Mouse (Mus musculus) forebrain, embryonic 12.5 days (tissue): ENCODE measurements at regions not wholly inside any gene's neighbourhood (a gene's known extent, or its start where the extent isn't known, plus 50 kb on each side); places are given as distances from the start of the nearest gene placed in this dataset.

Experiments used
- ATAC-seq: fragments of 200-750 bp; cut with Nextera tagmentation; 2 replicates; pipeline ENCODE4 v1.8.0; 2017; ENCODE audit warnings: moderate TSS enrichment; ENCODE audit not compliant: low FRiP score
- H3K27ac ChIP-seq: fragments of 300-500 bp; sonication (generic); 2 replicates; pipeline ENCODE4 v1.5.1; 2016; ENCODE audit warnings: mild to moderate bottlenecking
- H3K27me3 ChIP-seq: fragments of 300-500 bp; sonication (generic); 2 replicates; pipeline ENCODE4 v1.6.1; 2016; ENCODE audit warnings: mild to moderate bottlenecking
- H3K36me3 ChIP-seq: fragments of 300-500 bp; sonication (generic); replicated peaks from 2 replicates; pipeline ENCODE4 v1.6.1; 2016; ENCODE audit warnings: mild to moderate bottlenecking
- H3K4me1 ChIP-seq: fragments of 300-500 bp; sonication (generic); 2 replicates; pipeline ENCODE4 v1.6.1; 2016
- H3K4me2 ChIP-seq: fragments of 300-500 bp; sonication (generic); 2 replicates; pipeline ENCODE4 v1.6.1; 2016; ENCODE audit warnings: mild to moderate bottlenecking, moderate library complexity
- H3K4me3 ChIP-seq: fragments of 300-500 bp; sonication (generic); replicated peaks from 2 replicates; pipeline ENCODE4 v1.5.1; 2016; ENCODE audit warnings: mild to moderate bottlenecking
- H3K9ac ChIP-seq: fragments of 300-500 bp; sonication (generic); 2 replicates; pipeline ENCODE4 v1.6.1; 2016; ENCODE audit warnings: mild to moderate bottlenecking
- H3K9me3 ChIP-seq: fragments of 300-500 bp; sonication (generic); 2 replicates; pipeline ENCODE4 v1.6.1; 2016
- WGBS: fragments of 180-500 bp; shearing (Covaris S2); methylation state at CpG from one replicate; pipeline ENCODE4 v1.1.7; 2016; 5-methylcytosine and 5-hydroxymethylcytosine counted together

DNA sequence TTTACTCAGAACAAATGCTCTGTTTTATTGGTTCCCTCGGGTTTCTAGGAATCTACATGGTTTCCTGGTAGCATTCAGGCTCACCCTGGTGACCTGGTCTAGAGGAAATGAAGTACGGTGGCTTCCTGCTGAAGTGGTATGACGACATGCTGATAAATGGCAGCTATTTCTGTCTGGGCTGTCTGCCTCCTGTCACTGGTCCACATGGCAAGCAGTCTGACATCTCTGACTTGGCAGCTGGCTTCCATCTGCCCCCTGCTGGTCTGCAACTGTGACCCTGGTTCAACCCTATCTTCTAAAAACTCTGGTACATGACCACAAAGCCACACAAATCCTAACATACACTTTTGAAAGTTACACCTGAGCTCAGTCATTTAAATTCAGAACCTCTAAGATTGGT lies 548.1 kb downstream of the Tm4sf1 start:
- no peak for ATAC-seq
- no peaks in the 10 kb centered on the region for H3K9me3 ChIP-seq
- no peak overlapping the region for H3K4me2 ChIP-seq
- H3K4me1 ChIP-seq = no peaks in the 10 kb centered on the region
- WGBS = 64% methylated on average over 3 of the region's 3 CpGs
- H3K9ac ChIP-seq = no peak overlapping the region
- no peak overlapping the region for H3K4me3 ChIP-seq
- H3K36me3 ChIP-seq = no peaks in the 10 kb centered on the region
- no peak overlapping the region for H3K27ac ChIP-seq
- no peaks in the 10 kb centered on the region for H3K27me3 ChIP-seq

GRCm38 (mm10) chr3:56751926-56752325 lies 549.9 kb downstream of the Tm4sf1 start:
- H3K4me2 ChIP-seq = no peak overlapping the region
- no peaks in the 10 kb centered on the region for H3K9me3 ChIP-seq
- no peak overlapping the region for H3K27ac ChIP-seq
- H3K36me3 ChIP-seq = no peaks in the 10 kb centered on the region
- no peak overlapping the region for H3K9ac ChIP-seq
- H3K27me3 ChIP-seq = no peaks in the 10 kb centered on the region
- ATAC-seq = no peak
- WGBS = 89% methylated on average over 1 of the region's 1 CpGs
- no peaks in the 10 kb centered on the region for H3K4me1 ChIP-seq
- no peak overlapping the region for H3K4me3 ChIP-seq

GRCm38 (mm10) chr3:56740902-56741301 lies 557.4 kb upstream of the Nbea start:
- no peak overlapping the region for H3K4me2 ChIP-seq
- H3K9ac ChIP-seq = no peak overlapping the region
- no peaks in the 10 kb centered on the region for H3K9me3 ChIP-seq
- no peaks in the 10 kb centered on the region for H3K4me1 ChIP-seq
- H3K27me3 ChIP-seq = no peaks in the 10 kb centered on the region
- no peak overlapping the region for H3K4me3 ChIP-seq
- H3K27ac ChIP-seq = no peak overlapping the region
- H3K36me3 ChIP-seq = no peaks in the 10 kb centered on the region
- no peak for ATAC-seq

- Histone ChIP-seq H3K9me3 (no peaks in the 10 kb centered on the region), H3K27ac (no peak overlapping the region), H3K36me3 (no peaks in the 10 kb centered on the region), H3K27me3 (no peaks in the 10 kb centered on the region), H3K4me2 (no peak overlapping the region), H3K9ac (no peak overlapping the region), H3K4me3 (no peak overlapping the region), H3K4me1 (no peaks in the 10 kb centered on the region)
- ATAC-seq = no peak
- WGBS = 86% methylated on average over 3 of the region's 3 CpGs
Observed at GRCm38 (mm10) chr3:56739451-56739850, 556.0 kb upstream of the Nbea start.

GRCm38 (mm10) chr3:56730849-56731248 lies 547.3 kb upstream of the Nbea start:
- no peak for ATAC-seq
- 70% methylated on average over 3 of the region's 3 CpGs for WGBS

GRCm38 (mm10) chr3:56724991-56725390 lies 541.5 kb upstream of the Nbea start:
- Histone ChIP-seq H3K4me2 (no peak overlapping the region), H3K36me3 (no peaks in the 10 kb centered on the region), H3K9me3 (no peaks in the 10 kb centered on the region), H3K27ac (no peak overlapping the region), H3K4me1 (no peaks in the 10 kb centered on the region), H3K4me3 (no peak overlapping the region), H3K9ac (no peak overlapping the region), H3K27me3 (no peaks in the 10 kb centered on the region)
- no peak for ATAC-seq

More at GRCm38 (mm10) chr3:56730849-56731248, 547.3 kb upstream of the Nbea start:
- no peak overlapping the region for H3K27ac ChIP-seq
- no peaks in the 10 kb centered on the region for H3K36me3 ChIP-seq
- H3K4me1 ChIP-seq = no peaks in the 10 kb centered on the region
- H3K27me3 ChIP-seq = no peaks in the 10 kb centered on the region
- H3K9me3 ChIP-seq = no peaks in the 10 kb centered on the region
- H3K4me2 ChIP-seq = no peak overlapping the region
- no peak overlapping the region for H3K4me3 ChIP-seq
- H3K9ac ChIP-seq = no peak overlapping the region

DNA sequence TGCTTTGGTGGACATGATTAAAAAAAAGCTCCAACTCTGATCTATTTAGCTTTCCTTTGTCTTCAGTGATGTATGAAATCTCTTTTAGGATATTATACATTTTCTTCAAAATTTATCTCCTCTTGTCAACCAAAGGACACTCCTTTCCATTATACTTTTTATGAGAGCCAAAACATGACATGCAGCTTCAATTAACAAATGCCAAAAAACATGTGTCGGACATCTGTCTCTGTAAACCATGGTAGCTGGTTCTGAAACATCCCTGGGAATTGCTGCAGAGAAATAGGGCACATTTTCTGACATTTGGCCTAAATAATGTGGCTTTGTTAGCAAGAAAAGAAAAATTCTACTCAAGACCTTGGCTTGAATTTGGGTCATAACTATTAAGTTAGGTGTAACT lies 524.8 kb upstream of the Nbea start:
- Histone ChIP-seq H3K4me2 (no peak overlapping the region), H3K4me1 (no peaks in the 10 kb centered on the region), H3K36me3 (no peaks in the 10 kb centered on the region), H3K27me3 (no peaks in the 10 kb centered on the region), H3K9ac (no peak overlapping the region), H3K4me3 (no peak overlapping the region), H3K9me3 (no peaks in the 10 kb centered on the region), H3K27ac (no peak overlapping the region)
- no peak for ATAC-seq
- WGBS = 80% methylated on average over 1 of the region's 1 CpGs

- no peak overlapping the region for H3K9ac ChIP-seq
- no peak overlapping the region for H3K4me3 ChIP-seq
- 83% methylated on average over 3 of the region's 3 CpGs for WGBS
- H3K36me3 ChIP-seq = no peaks in the 10 kb centered on the region
- no peak overlapping the region for H3K4me2 ChIP-seq
- no peaks in the 10 kb centered on the region for H3K9me3 ChIP-seq
- H3K27me3 ChIP-seq = no peaks in the 10 kb centered on the region
- H3K27ac ChIP-seq = no peak overlapping the region
- H3K4me1 ChIP-seq = no peaks in the 10 kb centered on the region
- no peak for ATAC-seq
Observed at GRCm38 (mm10) chr3:56707312-56707711, 523.8 kb upstream of the Nbea start.

- Histone ChIP-seq H3K27ac (no peak overlapping the region), H3K4me1 (no peaks in the 10 kb centered on the region), H3K36me3 (no peaks in the 10 kb centered on the region), H3K9me3 (no peaks in the 10 kb centered on the region), H3K27me3 (no peaks in the 10 kb centered on the region), H3K4me3 (no peak overlapping the region), H3K9ac (no peak overlapping the region), H3K4me2 (no peak overlapping the region)
- WGBS = 73% methylated on average over 4 of the region's 4 CpGs
- no peak for ATAC-seq
Observed at GRCm38 (mm10) chr3:56706038-56706437, 522.5 kb upstream of the Nbea start.

- no peaks in the 10 kb centered on the region for H3K36me3 ChIP-seq
- H3K4me3 ChIP-seq = no peak overlapping the region
- H3K9ac ChIP-seq = no peak overlapping the region
- no peaks in the 10 kb centered on the region for H3K27me3 ChIP-seq
- H3K9me3 ChIP-seq = no peaks in the 10 kb centered on the region
- no peak overlapping the region for H3K4me2 ChIP-seq
- H3K27ac ChIP-seq = peak overlapping the region; percentile 85
- peak; percentile 44; the same call in 1 of the 2 replicates for ATAC-seq
- H3K4me1 ChIP-seq = peaks cover 25% of the 10 kb centered on the region
Observed at GRCm38 (mm10) chr3:56698941-56699340, 515.4 kb upstream of the Nbea start.

DNA sequence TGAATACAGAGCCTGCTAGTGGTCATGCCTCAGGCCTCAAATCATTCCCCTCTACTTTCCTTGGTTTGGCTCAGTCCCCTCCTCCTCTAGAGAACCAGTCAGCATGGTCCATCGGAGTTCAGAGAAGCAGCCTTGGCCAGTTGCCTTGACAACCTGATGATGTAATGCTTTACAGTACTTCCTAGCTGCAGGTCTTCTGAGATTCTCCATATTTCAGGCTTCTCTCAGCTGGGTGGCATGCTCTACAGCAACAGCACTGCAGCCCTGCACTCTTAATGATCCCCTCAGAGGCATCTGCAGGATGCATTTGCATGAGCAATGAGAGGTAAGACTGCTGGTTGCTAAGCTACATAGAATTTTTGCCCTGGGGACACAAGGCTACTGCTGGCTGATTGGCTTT lies 514.7 kb upstream of the Nbea start:
- WGBS = 0% methylated on average over 1 of the region's 1 CpGs
- peaks cover 25% of the 10 kb centered on the region for H3K4me1 ChIP-seq
- no peaks in the 10 kb centered on the region for H3K27me3 ChIP-seq
- no peak overlapping the region; the same call in 1 of the 2 replicates for H3K4me2 ChIP-seq
- no peaks in the 10 kb centered on the region for H3K9me3 ChIP-seq
- peak; percentile 97 for ATAC-seq
- H3K36me3 ChIP-seq = no peaks in the 10 kb centered on the region
- H3K27ac ChIP-seq = peak overlapping the region; percentile 85
- H3K4me3 ChIP-seq = no peak overlapping the region
- H3K9ac ChIP-seq = no peak overlapping the region

DNA sequence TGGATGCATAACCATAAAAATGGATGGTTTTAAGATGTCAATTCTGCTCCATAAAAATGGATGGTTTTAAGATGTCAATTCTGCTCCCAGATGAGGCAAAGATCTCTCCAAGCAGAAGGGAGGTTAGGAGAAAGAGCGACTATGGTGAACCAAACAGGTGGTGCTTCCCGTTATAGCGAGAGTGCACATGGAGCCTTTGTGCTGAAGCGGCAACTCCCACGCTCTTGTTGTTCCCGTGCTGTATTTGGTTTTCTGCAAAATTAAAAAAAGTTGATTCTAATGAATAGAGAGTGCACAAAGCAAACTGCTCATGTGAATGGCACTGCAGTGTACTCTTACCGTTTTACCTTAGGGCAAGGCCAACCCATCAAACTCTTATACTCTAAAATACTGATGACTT lies 497.5 kb upstream of the Nbea start:
- Histone ChIP-seq H3K27ac (no peak overlapping the region), H3K4me3 (no peak overlapping the region), H3K4me1 (no peaks in the 10 kb centered on the region), H3K4me2 (no peak overlapping the region), H3K9me3 (no peaks in the 10 kb centered on the region), H3K9ac (no peak overlapping the region), H3K36me3 (no peaks in the 10 kb centered on the region), H3K27me3 (no peaks in the 10 kb centered on the region)
- 89% methylated on average over 7 of the region's 7 CpGs for WGBS
- no peak for ATAC-seq

DNA sequence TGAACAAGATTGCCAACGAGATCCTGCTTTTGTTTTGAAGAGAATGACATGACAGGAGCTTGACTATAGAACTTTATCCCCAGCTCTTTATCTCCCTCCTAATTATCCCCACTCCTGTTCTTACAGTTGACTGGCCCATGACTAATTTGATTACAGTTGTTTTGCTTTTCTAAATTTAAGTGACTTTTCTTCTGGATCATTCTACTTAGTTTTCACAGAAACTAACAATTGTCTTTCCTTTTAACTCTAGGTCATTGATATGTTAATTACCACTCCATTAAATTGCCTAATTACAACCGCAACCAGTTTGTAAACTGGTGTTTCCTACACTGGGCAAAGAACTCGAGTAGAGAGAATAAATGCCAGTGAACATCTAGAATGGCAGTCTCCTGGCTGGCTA lies 485.3 kb upstream of the Nbea start:
- Histone ChIP-seq H3K9me3 (no peaks in the 10 kb centered on the region), H3K36me3 (no peaks in the 10 kb centered on the region), H3K4me1 (no peaks in the 10 kb centered on the region), H3K27ac (no peak overlapping the region), H3K4me2 (no peak overlapping the region), H3K4me3 (no peak overlapping the region), H3K27me3 (peaks cover 35% of the 10 kb centered on the region), H3K9ac (no peak overlapping the region)
- peak; percentile 74; the same call in 1 of the 2 replicates for ATAC-seq
- 6% methylated on average over 3 of the region's 3 CpGs for WGBS

DNA sequence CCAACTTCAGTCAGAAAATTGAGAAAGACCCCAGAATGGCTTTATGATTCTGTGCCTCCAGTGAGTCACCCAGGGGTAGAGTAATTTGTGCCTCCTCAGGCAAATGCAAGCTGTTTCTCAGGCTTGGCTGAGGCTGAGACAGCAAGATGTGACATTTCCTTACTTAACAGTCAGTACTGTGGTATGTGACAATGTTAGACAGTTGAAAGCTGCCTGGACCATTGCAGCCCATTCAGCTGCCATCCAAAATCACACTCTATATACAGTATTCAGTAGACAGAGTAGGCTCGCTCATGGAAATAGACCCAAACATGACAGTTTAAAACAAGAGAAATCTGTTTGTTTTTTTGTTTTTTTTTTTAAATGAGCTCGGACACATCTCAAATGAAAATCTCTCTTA lies 477.1 kb upstream of the Nbea start:
- 85% methylated on average over 2 of the region's 2 CpGs for WGBS
- no peaks in the 10 kb centered on the region for H3K9me3 ChIP-seq
- no peak for ATAC-seq
- no peak overlapping the region for H3K9ac ChIP-seq
- no peak overlapping the region for H3K4me3 ChIP-seq
- H3K27ac ChIP-seq = no peak overlapping the region
- H3K36me3 ChIP-seq = no peaks in the 10 kb centered on the region
- peaks cover 22% of the 10 kb centered on the region for H3K27me3 ChIP-seq
- no peak overlapping the region for H3K4me2 ChIP-seq
- H3K4me1 ChIP-seq = no peaks in the 10 kb centered on the region
